Mouse (Mus musculus): ENCODE measurements around the gene Acyp2. TPM values are rescaled to one million over a fixed set of nuclear protein-coding genes. Genes with fewer than 3 reads are reported as not detected.

Acyp2 gene
- polyA plus RNA-seq (2014; fragmentation: Illumina TruSeq; extraction: RNeasy Lipid Tissue Mini Kit (QIAGEN cat#74804); ENCODE audit: low read depth, low replicate concordance), result 13.0 TPM

GRCm38 (mm10) chr11:30649001-30649637 is at the start of gene Acyp2:
TSS of gene Acyp2 (minus strand) at chr11:30649587.

DNA sequence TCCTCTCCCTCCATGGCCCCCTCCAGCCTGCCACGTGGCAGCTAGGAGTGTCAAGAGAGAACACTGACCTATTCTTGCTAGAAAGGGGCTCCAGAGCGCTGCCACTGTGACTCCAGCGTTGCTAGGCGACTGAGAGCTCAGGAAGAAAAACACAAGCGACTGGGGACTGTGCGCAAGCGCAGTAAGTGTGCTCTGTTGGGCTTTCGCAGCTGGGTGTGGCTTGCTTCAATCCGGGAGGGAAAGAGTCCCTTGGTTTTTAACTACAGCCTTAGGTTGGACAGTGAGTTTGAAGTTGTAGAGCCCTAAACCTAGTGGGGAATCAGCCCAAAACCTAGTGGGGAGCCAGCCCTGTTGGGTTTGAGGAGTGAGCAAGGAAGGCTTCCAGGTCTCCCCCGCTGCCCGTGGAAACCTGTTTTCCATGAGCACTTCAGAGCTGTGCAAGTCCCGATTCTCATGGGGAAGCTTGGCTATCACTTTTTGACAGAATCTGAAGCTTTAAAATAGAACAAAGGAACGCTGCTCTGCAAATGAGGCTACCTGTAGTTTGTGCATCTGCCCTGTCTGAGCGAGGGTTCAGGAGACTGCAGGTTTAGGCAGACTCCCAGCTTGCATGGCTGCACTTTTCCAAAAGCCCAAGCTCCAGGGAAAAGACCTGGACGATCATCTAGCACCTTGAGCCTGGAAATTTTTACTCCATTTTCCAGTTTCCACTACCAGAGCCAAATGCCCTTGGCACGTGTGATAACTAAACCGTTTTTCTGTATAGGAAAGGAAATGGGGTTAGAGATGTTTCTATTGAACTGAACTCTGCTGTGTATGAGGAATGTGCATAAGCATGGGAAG is 177.4 kb downstream of the Acyp2 start, which contains the start of gene 4930505A04Rik:
Gene 4930505A04Rik, minus strand, starts transcription at position 77 of the 843 bp plus-strand sequence.

Other genes with a start within 250 kb of the Acyp2 start
- 658 TPM for gene 4930505A04Rik, start 177.8 kb downstream of the Acyp2 start, polyA plus RNA-seq (2014; fragmentation: Illumina TruSeq; extraction: RNeasy Lipid Tissue Mini Kit (QIAGEN cat#74804); ENCODE audit: low read depth, low replicate concordance)
- 621 TPM for gene Psme4, start 122.1 kb upstream of the Acyp2 start, polyA plus RNA-seq (2014; fragmentation: Illumina TruSeq; extraction: RNeasy Lipid Tissue Mini Kit (QIAGEN cat#74804); ENCODE audit: low read depth, low replicate concordance)
- 0.24 TPM for gene Gpr75, start 235.8 kb upstream of the Acyp2 start, polyA plus RNA-seq (2014; fragmentation: Illumina TruSeq; extraction: RNeasy Lipid Tissue Mini Kit (QIAGEN cat#74804); ENCODE audit: low read depth, low replicate concordance)
- 37.6 TPM for gene Asb3, start 235.8 kb upstream of the Acyp2 start, polyA plus RNA-seq (2014; fragmentation: Illumina TruSeq; extraction: RNeasy Lipid Tissue Mini Kit (QIAGEN cat#74804); ENCODE audit: low read depth, low replicate concordance)